Mouse (Mus musculus) heart, embryonic 12.5 days (tissue): ENCODE data around the gene Dnajc5g. TPM values are rescaled to one million over a fixed set of nuclear protein-coding genes. Genes with fewer than 3 reads are reported as not detected.

Source experiments
- ATAC-seq: fragments of 200-750 bp; cut with Nextera tagmentation; 2 replicates; pipeline ENCODE4 v1.8.0; 2017; ENCODE audit warnings: moderate TSS enrichment, moderate library complexity; ENCODE audit not compliant: insufficient number of reproducible peaks, low FRiP score
- H3K27ac ChIP-seq: fragments of 300-500 bp; sonication (generic); 2 replicates; pipeline ENCODE4 v1.5.1; 2016; ENCODE audit warnings: mild to moderate bottlenecking, moderate library complexity; ENCODE audit not compliant: poor library complexity, severe bottlenecking
- H3K27me3 ChIP-seq: fragments of 300-500 bp; sonication (generic); replicated peaks from 2 replicates; pipeline ENCODE4 v1.6.1; 2016; ENCODE audit warnings: mild to moderate bottlenecking, moderate library complexity
- H3K36me3 ChIP-seq: fragments of 300-500 bp; sonication (generic); 2 replicates; pipeline ENCODE4 v1.6.1; 2016; ENCODE audit warnings: mild to moderate bottlenecking, moderate library complexity
- H3K4me1 ChIP-seq: fragments of 300-500 bp; sonication (generic); replicated peaks from 2 replicates; pipeline ENCODE4 v1.6.1; 2016; ENCODE audit warnings: mild to moderate bottlenecking
- H3K4me2 ChIP-seq: fragments of 300-500 bp; sonication (generic); 2 replicates; pipeline ENCODE4 v1.6.1; 2016; ENCODE audit warnings: mild to moderate bottlenecking, moderate library complexity
- H3K4me3 ChIP-seq: fragments of 300-500 bp; sonication (generic); 2 replicates; pipeline ENCODE4 v1.5.1; 2016; ENCODE audit warnings: mild to moderate bottlenecking
- H3K9ac ChIP-seq: fragments of 300-500 bp; sonication (generic); 2 replicates; pipeline ENCODE4 v1.6.1; 2016; ENCODE audit warnings: mild to moderate bottlenecking, moderate library complexity
- H3K9me3 ChIP-seq: fragments of 300-500 bp; sonication (generic); replicated peaks from 2 replicates; pipeline ENCODE4 v1.6.1; 2016; ENCODE audit warnings: mild to moderate bottlenecking, moderate library complexity
- WGBS: fragments of 180-500 bp; shearing (Covaris S2); methylation state at CpG from one replicate; pipeline ENCODE4 v1.1.7; 2016; 5-methylcytosine and 5-hydroxymethylcytosine counted together
- polyA plus RNA-seq: library from polyadenylated mRNA; unstranded; fragments of >200 nt; fragmentation: Nextera tagmentation; extraction: Ambion mirVana; gene quantifications from 2 replicates; pipeline ENCODE4 v1.2.1, GENCODE M21; 2016

The Dnajc5g gene
- not detected in 2 replicates for polyA plus RNA-seq

- no peaks in the 10 kb centered on the region for H3K4me1 ChIP-seq
- H3K36me3 ChIP-seq: no peaks in the 10 kb centered on the region
- no peak within 1 kb of the TSS for H3K9ac ChIP-seq
- no peak for ATAC-seq
- no peak within 1 kb of the TSS for H3K4me2 ChIP-seq
- peaks cover 15% of the 10 kb centered on the region for H3K27me3 ChIP-seq
- H3K27ac ChIP-seq: no peak within 1 kb of the TSS
- 78% methylated on average over 9 of the region's 9 CpGs for WGBS
- H3K4me3 ChIP-seq: no peak within 1 kb of the TSS
- no peaks in the 10 kb centered on the region for H3K9me3 ChIP-seq
These were observed at the start of gene Dnajc5g for GRCm38 (mm10) chr5:31105814-31106335. TSS of gene Dnajc5g (plus strand) at chr5:31106285.

- Histone ChIP-seq H3K27ac (no peak overlapping the region), H3K9me3 (no peaks in the 10 kb centered on the region), H3K4me2 (no peak overlapping the region), H3K9ac (no peak overlapping the region), H3K4me3 (no peak overlapping the region), H3K36me3 (peaks cover 95% of the 10 kb centered on the region), H3K27me3 (no peaks in the 10 kb centered on the region), H3K4me1 (no peaks in the 10 kb centered on the region)
- ATAC-seq: no peak
- WGBS: 90% methylated on average over 3 of the region's 3 CpGs
These were observed 36.3 kb upstream of the Dnajc5g start for GRCm38 (mm10) chr5:31069810-31070209.

GRCm38 (mm10) chr5:31071059-31071458 lies 35.0 kb upstream of the Dnajc5g start:
- Histone ChIP-seq H3K4me3 (no peak overlapping the region), H3K27me3 (no peaks in the 10 kb centered on the region), H3K9ac (no peak overlapping the region), H3K4me2 (no peak overlapping the region), H3K9me3 (no peaks in the 10 kb centered on the region), H3K36me3 (peaks cover 100% of the 10 kb centered on the region), H3K27ac (no peak overlapping the region), H3K4me1 (no peaks in the 10 kb centered on the region)
- WGBS: 81% methylated on average over 2 of the region's 2 CpGs
- ATAC-seq: no peak

GRCm38 (mm10) chr5:31071821-31072220 lies 34.3 kb upstream of the Dnajc5g start:
- H3K4me1 ChIP-seq: no peaks in the 10 kb centered on the region
- H3K36me3 ChIP-seq: peaks cover 100% of the 10 kb centered on the region
- no peak for ATAC-seq
- H3K4me2 ChIP-seq: no peak overlapping the region
- no peaks in the 10 kb centered on the region for H3K27me3 ChIP-seq
- 93% methylated on average over 11 of the region's 11 CpGs for WGBS
- no peak overlapping the region for H3K4me3 ChIP-seq
- no peak overlapping the region for H3K27ac ChIP-seq
- H3K9ac ChIP-seq: no peak overlapping the region
- no peaks in the 10 kb centered on the region for H3K9me3 ChIP-seq

GRCm38 (mm10) chr5:31073176-31073575 lies 32.9 kb upstream of the Dnajc5g start:
- ATAC-seq: no peak
- Histone ChIP-seq H3K27ac (no peak overlapping the region), H3K4me2 (no peak overlapping the region), H3K36me3 (peaks cover 100% of the 10 kb centered on the region), H3K9me3 (no peaks in the 10 kb centered on the region), H3K9ac (no peak overlapping the region), H3K4me1 (no peaks in the 10 kb centered on the region), H3K4me3 (no peak overlapping the region), H3K27me3 (no peaks in the 10 kb centered on the region)
- 91% methylated on average over 12 of the region's 12 CpGs for WGBS

- Histone ChIP-seq H3K27me3 (no peaks in the 10 kb centered on the region), H3K27ac (no peak overlapping the region), H3K36me3 (peaks cover 79% of the 10 kb centered on the region), H3K9me3 (no peaks in the 10 kb centered on the region), H3K4me1 (no peaks in the 10 kb centered on the region), H3K4me2 (no peak overlapping the region), H3K4me3 (no peak overlapping the region), H3K9ac (no peak overlapping the region)
- no peak for ATAC-seq
- WGBS: 76% methylated on average over 13 of the region's 13 CpGs
These were observed 29.7 kb upstream of the Dnajc5g start for GRCm38 (mm10) chr5:31076346-31076745.

- 70% methylated on average over 13 of the region's 13 CpGs for WGBS
- peaks cover 40% of the 10 kb centered on the region for H3K36me3 ChIP-seq
- H3K4me2 ChIP-seq: no peak overlapping the region
- no peak overlapping the region for H3K27ac ChIP-seq
- H3K4me1 ChIP-seq: peaks cover 28% of the 10 kb centered on the region
- H3K27me3 ChIP-seq: no peaks in the 10 kb centered on the region
- no peak for ATAC-seq
- H3K9ac ChIP-seq: no peak overlapping the region
- no peaks in the 10 kb centered on the region for H3K9me3 ChIP-seq
- H3K4me3 ChIP-seq: no peak overlapping the region
These were observed 25.9 kb upstream of the Dnajc5g start for GRCm38 (mm10) chr5:31080059-31080794.

- Histone ChIP-seq H3K9ac (no peak overlapping the region), H3K4me3 (no peak overlapping the region), H3K4me1 (peaks cover 28% of the 10 kb centered on the region), H3K27ac (no peak overlapping the region), H3K27me3 (peaks cover 2% of the 10 kb centered on the region), H3K9me3 (no peaks in the 10 kb centered on the region), H3K4me2 (no peak overlapping the region), H3K36me3 (peaks cover 35% of the 10 kb centered on the region)
- 55% methylated on average over 3 of the region's 3 CpGs for WGBS
- ATAC-seq: no peak
These were observed 25.3 kb upstream of the Dnajc5g start for GRCm38 (mm10) chr5:31080795-31081164.

GRCm38 (mm10) chr5:31081386-31081785 lies 24.7 kb upstream of the Dnajc5g start:
- no peak for ATAC-seq
- Histone ChIP-seq H3K9ac (no peak overlapping the region), H3K4me1 (peaks cover 31% of the 10 kb centered on the region), H3K4me2 (no peak overlapping the region), H3K27me3 (peaks cover 8% of the 10 kb centered on the region), H3K27ac (no peak overlapping the region), H3K36me3 (peaks cover 29% of the 10 kb centered on the region), H3K9me3 (no peaks in the 10 kb centered on the region), H3K4me3 (no peak overlapping the region)
- WGBS: 76% methylated on average over 3 of the region's 3 CpGs

- peaks cover 37% of the 10 kb centered on the region for H3K4me1 ChIP-seq
- peak overlapping the region; percentile 13; the same call in 1 of the 2 replicates for H3K9ac ChIP-seq
- H3K4me3 ChIP-seq: peak overlapping the region; percentile 29
- no peaks in the 10 kb centered on the region for H3K9me3 ChIP-seq
- no peak for ATAC-seq
- H3K27me3 ChIP-seq: peaks cover 12% of the 10 kb centered on the region
- H3K27ac ChIP-seq: peak overlapping the region; percentile 62
- WGBS: 8% methylated on average over 5 of the region's 5 CpGs
- peaks cover 19% of the 10 kb centered on the region for H3K36me3 ChIP-seq
- H3K4me2 ChIP-seq: peak overlapping the region; percentile 67
These were observed 23.7 kb upstream of the Dnajc5g start for GRCm38 (mm10) chr5:31082355-31082754.

- Histone ChIP-seq H3K9me3 (no peaks in the 10 kb centered on the region), H3K4me3 (peak overlapping the region; percentile 29), H3K4me1 (peaks cover 37% of the 10 kb centered on the region), H3K27me3 (peaks cover 19% of the 10 kb centered on the region), H3K4me2 (peak overlapping the region; percentile 67), H3K36me3 (peaks cover 12% of the 10 kb centered on the region), H3K9ac (peak overlapping the region; percentile 45), H3K27ac (peak overlapping the region; percentile 62)
- WGBS: 2% methylated on average over 12 of the region's 12 CpGs
- peak; percentile 74 for ATAC-seq
These were observed 23.0 kb upstream of the Dnajc5g start for GRCm38 (mm10) chr5:31082935-31083625.
